Mouse (Mus musculus) neutrophil, adult 5-6 weeks (primary cell): Measurements from ENCODE around the gene Psmc6. TPM values are rescaled to one million over a fixed set of nuclear protein-coding genes. Genes with fewer than 3 reads are reported as not detected.

ENCODE experiments used
- ATAC-seq: fragments of 151-379, 151-347 bp; 2 replicates; pipeline ENCODE4 v1.8.0; 2017; ENCODE audit warnings: mild to moderate bottlenecking, moderate TSS enrichment; ENCODE audit not compliant: insufficient number of reproducible peaks, poor library complexity, low FRiP score, severe bottlenecking; ENCODE audit errors: extremely low read depth
- total RNA-seq: library from RNA; stranded (forward); fragments of 200-1000 nt; gene quantifications from 2 replicates; pipeline ENCODE4 v1.2.3, GENCODE M21; 2017

Psmc6 gene
- total RNA-seq: 111 and 117 TPM in 2 replicates

GRCm38 (mm10) chr14:45329589-45330181 lies at the start of gene Psmc6:
Psmc6 (plus strand) TSS chr14:45329788.
- peak; percentile 97 for ATAC-seq

GRCm38 (mm10) chr14:45282066-45282465 lies 47.5 kb upstream of the Psmc6 start:
- ATAC-seq: no peak

- ATAC-seq: no peak
Observed at GRCm38 (mm10) chr14:45291608-45292007, 38.0 kb upstream of the Psmc6 start.

- no peak for ATAC-seq
Observed at GRCm38 (mm10) chr14:45303939-45304338, 25.6 kb upstream of the Psmc6 start.

- no peak for ATAC-seq
Observed at GRCm38 (mm10) chr14:45304389-45304788, 25.2 kb upstream of the Psmc6 start.

GRCm38 (mm10) chr14:45305852-45306251 lies 23.7 kb upstream of the Psmc6 start:
- ATAC-seq: no peak

- no peak for ATAC-seq
Observed at GRCm38 (mm10) chr14:45307630-45308328, 21.8 kb upstream of the Psmc6 start.

- ATAC-seq: no peak
Observed at GRCm38 (mm10) chr14:45309646-45310045, 19.9 kb upstream of the Psmc6 start.

- no peak for ATAC-seq
Observed at GRCm38 (mm10) chr14:45310101-45310500, 19.5 kb upstream of the Psmc6 start.

GRCm38 (mm10) chr14:45316927-45317326 lies 12.7 kb upstream of the Psmc6 start:
- ATAC-seq: no peak

GRCm38 (mm10) chr14:45317921-45318411 lies 11.6 kb upstream of the Psmc6 start:
- 0 out of 2 replicates have a peak, but pooled peaks have one; percentile 14 for ATAC-seq

GRCm38 (mm10) chr14:45318426-45319236 lies 11.0 kb upstream of the Psmc6 start, which contains the start of gene Ero1l:
Ero1l (minus strand) TSS chr14:45318771.
- peak; percentile 71 for ATAC-seq

- no peak for ATAC-seq
Observed at GRCm38 (mm10) chr14:45319237-45319610, 10.4 kb upstream of the Psmc6 start.

- no peak for ATAC-seq
Observed at GRCm38 (mm10) chr14:45320111-45320510, 9.5 kb upstream of the Psmc6 start.

- ATAC-seq: no peak
Observed at GRCm38 (mm10) chr14:45321067-45321466, 8.5 kb upstream of the Psmc6 start.

- no peak for ATAC-seq
Observed at GRCm38 (mm10) chr14:45321622-45322021, 8.0 kb upstream of the Psmc6 start.

GRCm38 (mm10) chr14:45322450-45322849 lies 7.1 kb upstream of the Psmc6 start:
- ATAC-seq: no peak

GRCm38 (mm10) chr14:45323320-45323719 lies 6.3 kb upstream of the Psmc6 start:
- no peak for ATAC-seq

- peak; percentile 51; the same call in 1 of the 2 replicates for ATAC-seq
Observed at GRCm38 (mm10) chr14:45325471-45325870, 4.1 kb upstream of the Psmc6 start.
